Mouse (Mus musculus) adrenal gland, adult (tissue): ENCODE results near the gene Metap2.

Source experiments
- DNase-seq, 2 experiments: peaks; one replicate each; pipeline ENCODE4 v3.0.0; 2022 to 2023; ENCODE audit warnings: low spot score in 1 of 2; ENCODE audit not compliant: inconsistent age in 2 of 2

The Metap2 gene

GRCm38 (mm10) chr10:93897043-93897646, at the start of gene Metap2:
Gene Metap2 (minus strand): TSS chr10:93897093.
- no peak for DNase-seq

GRCm38 (mm10) chr10:93945843-93946499, 49.1 kb upstream of the Metap2 start:
- no peak for DNase-seq

DNA sequence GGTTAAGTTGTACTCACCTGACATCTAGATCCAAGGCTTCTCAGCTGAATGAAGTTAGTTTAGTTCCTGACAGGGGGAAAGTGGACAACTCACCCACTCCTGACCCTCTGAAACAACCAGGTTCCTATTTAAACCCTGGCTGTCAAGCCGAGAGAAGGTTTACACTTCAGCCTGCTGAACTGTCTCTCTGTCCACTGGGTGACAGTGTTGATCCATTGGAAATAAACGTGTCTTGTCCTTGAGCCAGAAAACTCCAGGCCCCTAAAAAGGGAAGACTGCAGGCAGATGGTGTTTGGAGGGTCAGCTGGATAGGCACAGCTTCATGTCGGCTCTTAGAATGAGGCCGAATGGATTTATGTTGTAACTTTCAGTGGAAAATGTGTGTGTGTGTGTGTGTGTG, 48.5 kb upstream of the Metap2 start:
- peak; percentile 46 to 85 for DNase-seq

- peak; percentile 89 to 94 for DNase-seq
Observed at GRCm38 (mm10) chr10:93944241-93944640, 47.3 kb upstream of the Metap2 start.

GRCm38 (mm10) chr10:93940279-93940678, 43.4 kb upstream of the Metap2 start:
- no peak for DNase-seq

GRCm38 (mm10) chr10:93939676-93940075, 42.8 kb upstream of the Metap2 start:
- DNase-seq, result no peak

DNA sequence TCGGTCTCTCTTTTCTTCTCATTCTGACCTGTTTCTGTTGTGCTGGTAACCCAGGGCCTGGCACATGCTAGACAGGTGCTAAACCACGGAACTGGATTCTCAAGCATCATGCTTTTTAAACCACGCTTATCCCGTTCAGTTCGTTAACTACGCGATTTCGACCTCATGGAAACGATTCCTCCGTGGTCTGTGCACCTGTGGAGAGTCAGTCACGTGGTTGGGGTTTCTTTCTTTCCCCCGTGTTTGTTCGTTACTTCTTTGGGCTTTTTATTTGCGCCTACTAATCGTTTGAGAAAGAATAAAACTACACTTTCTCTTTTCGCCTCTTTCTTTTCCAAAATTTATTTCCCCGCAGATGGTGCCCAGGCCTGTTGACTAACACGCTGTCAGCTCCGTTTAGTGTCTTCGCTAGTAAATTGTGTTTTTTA, 42.0 kb upstream of the Metap2 start:
- DNase-seq, result no peak

DNA sequence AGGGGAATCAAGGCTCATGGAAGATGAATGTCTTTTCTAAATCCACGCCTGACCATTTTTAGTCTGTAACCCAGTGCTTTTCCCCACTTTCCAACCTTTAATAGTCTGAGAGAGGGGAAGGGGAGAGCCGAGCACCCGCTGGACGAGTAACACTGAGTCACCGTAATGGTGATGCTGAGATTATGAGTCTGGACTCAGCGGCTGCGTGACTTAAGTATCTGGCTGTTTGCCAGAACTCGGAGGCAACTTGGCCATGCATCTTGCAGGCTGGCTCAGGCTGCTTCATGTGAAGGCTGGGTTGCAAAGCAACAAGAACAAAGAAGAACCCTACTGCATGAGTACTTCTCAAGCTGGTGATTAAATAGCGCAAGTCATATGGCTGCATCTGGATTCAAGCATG, 37.1 kb upstream of the Metap2 start:
- DNase-seq, result peak; percentile 85 to 90

DNA sequence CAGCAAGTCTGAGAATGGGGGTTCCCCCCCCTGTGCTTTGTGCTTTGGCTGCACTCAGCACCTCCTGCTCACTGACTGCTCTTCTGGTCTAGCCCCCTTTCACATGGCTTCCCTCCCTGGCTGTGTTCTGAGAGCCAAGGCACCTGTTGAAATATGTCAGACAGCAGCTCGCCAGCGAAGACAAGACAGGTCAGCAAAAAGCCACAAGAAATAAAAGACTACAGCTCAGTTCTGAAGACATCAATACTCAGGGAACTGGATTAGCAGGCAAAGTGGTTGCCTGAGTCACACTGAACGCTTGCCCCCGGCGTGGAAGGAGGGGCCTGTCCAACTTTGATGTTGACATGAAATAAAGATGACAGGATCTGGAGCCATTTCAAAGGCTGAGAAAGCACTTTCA, 36.0 kb upstream of the Metap2 start:
- DNase-seq, result peak; percentile 86 to 91

DNA sequence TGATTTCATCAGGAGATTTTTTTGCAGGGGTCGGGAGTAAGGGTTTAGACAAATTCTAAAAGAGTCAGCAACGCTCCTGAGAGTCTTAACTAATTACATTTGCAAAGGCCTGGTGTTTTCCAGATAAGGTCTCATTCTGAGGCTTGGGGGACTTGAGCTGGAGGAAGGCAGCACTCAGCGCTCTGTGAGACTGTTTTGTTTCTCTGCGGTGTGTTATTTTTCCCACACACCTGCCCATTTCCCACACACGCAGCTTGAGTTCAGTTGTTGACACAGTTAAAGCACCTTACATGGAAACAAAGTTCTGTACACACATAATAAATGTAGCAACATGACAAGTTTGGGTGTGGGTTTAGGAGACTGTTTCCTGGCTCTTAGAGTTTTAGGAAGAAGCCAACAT, 35.1 kb upstream of the Metap2 start:
- no peak for DNase-seq

GRCm38 (mm10) chr10:93931431-93931830, 34.5 kb upstream of the Metap2 start:
- DNase-seq, result no peak

DNA sequence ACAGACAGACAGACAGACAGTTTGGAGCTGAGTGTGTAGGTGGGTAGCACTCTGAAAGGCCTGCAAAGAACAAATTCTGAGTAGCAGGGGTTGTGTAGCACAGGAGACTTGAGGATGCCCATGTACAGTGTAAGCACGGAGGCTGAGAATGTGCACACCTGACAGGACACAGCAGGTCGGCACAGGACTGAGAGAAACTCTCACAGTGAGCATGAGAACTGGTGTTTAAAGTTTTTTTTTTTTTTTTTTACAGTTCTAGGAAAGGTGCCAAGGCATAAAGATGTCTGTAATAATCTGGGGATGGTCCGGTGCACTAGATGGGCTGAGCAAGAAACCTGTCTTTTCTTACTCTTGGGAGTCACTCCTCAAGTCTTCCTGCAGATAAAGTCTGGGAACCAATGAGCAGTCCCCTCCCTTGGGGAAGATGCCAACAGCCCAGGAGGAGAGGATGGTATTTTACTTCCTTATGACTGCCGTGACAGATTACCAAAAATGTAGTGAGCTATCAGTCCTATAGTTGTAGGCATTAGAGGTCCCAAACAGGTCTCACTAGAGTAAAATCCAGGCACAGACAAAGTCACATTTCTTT, 33.4 kb upstream of the Metap2 start:
- no peak for DNase-seq

DNA sequence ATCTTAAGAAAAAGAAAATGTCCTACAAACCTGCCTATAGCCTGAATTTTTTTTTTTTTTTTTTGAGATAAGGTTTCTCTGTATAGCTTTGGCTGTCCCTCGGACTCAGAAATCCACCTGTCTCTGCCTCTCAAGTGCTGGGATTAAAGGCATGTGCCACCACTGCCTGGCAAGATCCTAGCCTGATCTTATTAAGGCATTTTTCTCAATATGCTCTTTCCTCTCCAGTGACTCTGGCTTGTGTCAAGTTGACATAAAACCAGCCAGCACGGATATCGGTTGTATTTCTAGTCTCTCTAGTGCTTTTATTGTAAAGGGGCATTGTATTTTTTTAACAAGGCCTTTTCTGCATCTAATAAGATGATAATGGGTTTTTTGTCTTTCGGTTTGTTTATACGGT, 27.8 kb upstream of the Metap2 start:
- DNase-seq, result no peak

DNA sequence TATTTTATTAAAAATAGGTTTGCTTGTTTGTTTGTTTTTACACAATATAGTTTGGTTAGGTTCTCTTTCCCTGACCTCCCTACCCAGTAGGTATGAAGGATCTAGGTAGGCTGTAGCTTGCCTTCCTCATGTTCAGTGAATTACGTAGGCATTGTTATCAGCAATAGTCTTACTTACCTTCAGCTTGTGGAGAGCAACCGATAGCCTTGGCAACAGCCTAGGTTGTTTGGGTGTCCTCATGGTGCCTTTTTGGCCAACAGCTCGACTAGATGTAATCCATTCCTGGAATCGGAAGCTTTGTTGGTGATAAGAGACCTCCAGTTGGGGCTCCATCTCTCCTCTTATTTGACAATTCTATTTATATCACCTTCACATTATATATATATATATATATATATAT, 24.3 kb upstream of the Metap2 start:
- DNase-seq, result no peak

DNA sequence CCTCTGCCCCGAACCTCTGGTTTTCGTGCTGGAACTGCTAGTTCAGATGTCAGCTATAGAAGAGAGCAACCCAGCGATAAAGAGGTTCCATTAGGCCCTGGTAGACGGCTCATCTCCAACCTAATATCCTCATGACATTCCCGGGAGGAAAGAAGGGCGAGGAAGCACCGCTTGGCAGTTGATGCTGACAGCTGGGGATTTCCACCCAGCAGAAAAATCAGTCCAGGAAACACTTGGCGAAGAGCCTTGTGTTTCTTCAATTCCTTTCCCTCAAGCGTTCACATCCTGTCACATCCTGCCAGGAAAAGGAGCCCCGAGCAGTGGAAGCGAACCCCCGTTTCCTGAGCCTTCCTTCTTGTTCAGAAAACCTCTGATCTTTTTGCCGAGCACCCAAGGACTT, 22.3 kb upstream of the Metap2 start:
- peak; percentile 26 to 67 for DNase-seq

- peak; percentile 58 to 68 for DNase-seq
Observed at GRCm38 (mm10) chr10:93918701-93919100, 21.8 kb upstream of the Metap2 start.

GRCm38 (mm10) chr10:93918087-93918486, 21.2 kb upstream of the Metap2 start:
- DNase-seq, result no peak

DNA sequence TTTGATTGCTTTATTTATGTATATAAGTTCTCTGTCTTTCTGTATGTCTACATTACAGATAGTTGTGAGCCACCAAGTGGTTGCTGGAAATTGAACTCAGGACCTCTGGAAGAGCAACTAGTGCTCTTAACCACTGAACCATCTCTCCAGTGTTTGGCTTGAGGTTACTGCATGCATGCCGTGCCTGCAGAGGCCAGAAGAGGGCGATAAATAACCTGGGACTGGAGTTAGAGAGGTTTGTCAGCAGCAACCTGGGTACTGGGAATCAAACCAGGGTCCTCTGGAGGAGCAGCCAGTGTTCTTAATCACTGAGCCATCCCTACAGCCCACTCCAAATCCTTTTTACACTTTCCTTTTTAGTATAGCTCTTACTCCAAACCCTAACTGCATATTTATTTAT, 19.9 kb upstream of the Metap2 start:
- no peak for DNase-seq

DNA sequence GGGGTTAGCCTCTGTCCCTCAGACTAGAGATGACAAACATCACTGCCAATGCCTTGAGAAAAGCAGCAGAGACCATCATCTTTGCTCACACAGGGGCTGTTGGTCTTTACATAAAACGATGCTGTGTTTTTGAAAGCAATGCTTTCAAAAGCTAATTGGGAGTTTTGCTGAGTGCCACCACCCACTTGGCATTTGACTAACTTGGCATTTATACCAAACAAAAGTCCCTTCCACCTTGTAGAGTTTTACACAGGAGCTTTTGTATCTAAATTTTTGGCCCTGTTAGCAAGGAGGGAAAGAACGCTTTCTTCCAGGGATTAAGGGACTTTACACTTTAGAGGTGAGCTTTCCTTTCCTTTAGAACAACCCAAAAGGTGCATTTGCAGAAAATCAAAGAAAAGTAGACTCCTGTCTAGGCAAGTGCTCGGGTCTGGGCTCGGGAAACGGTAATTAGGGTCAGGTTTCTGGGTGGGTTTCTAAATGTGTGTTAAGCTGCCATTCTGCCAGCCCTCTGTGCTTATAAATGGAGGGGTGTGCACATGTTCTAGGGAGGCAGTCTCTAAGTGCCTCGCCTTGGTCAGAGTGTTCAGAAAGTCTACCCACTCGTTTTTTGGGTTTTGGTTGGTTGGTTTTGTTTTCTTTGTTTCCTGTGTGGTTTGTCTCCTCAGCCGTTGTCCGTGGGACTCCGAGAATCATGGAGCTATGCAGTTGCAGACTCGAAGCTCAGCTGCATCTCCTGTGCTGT, 18.8 kb upstream of the Metap2 start:
- DNase-seq, result no peak

DNA sequence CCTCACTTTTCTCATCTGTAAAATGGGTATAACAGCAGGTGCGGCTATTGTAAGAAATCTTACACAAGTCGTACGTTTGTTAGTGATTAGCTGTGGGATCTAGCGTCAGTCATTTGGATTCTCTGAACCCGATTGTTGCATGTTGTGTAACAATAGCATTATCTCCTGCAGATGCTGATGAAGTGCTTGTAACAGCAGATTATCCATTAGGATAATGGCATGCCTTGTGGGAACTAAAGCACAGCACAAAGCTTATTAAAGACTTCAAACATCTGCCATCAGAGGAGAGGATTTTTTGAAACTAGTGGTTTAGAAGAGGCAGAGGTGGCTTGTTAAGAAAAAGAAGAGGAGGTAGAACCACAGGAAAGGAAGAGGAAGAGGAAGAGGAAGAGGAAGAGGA, 16.6 kb upstream of the Metap2 start:
- no peak for DNase-seq

DNA sequence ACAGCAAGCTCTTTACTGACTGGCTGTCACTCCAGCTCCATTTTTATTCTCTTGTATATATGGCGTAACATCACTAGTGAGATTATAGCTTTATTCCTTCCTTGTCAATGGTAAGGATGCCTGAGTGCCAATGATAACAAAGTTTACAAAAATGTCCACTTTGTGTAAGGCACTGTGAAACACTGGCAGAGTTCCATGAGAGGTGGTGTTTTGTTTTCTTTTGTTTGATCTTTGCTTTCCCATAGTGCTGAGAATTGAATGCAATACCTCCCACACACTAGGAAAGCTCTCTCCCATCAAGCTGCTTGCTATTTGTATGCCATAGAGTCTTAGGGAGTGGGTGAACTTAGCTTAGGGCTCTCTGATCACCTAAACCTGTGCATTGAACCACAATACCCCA, 16.0 kb upstream of the Metap2 start:
- DNase-seq, result no peak
